Mouse (Mus musculus): Measurements from ENCODE around the gene Trmt112.

DNA sequence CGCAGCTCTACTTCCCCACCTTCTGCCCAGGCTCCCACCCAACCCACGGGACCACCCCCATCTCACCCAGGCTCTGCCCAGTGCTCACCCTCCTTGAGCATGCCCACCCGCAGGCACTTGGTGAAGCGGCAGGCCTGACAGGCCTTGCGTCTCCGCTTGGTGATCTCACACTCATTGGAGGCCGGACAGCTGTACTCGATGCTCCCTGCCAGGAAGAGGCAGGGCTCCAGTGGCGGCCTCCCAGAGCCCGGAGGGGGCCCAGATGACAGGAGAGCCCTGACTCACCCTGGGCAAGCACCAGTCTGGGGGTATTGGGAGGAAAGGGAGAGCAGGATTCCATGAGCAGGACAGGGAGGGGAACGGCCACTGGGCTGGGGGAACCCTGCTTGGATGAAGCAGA is 4.5 kb downstream of the Trmt112 start:
- no peak for TF ChIP-seq POLR2A (IDR thresholded peaks at IDR 0.05; ENCODE audit: insufficient read depth, low read depth, low read length)
- TF ChIP-seq CTCF (IDR thresholded peaks at IDR 0.05) = no peak
- no peak for TF ChIP-seq EP300 (IDR thresholded peaks at IDR 0.05; ENCODE audit: insufficient read depth, low read depth, low read length)

Measured in heart, adult 2 months (tissue).